Mouse (Mus musculus): ENCODE data around the gene Aars. TPM values are rescaled to one million over a fixed set of nuclear protein-coding genes. Genes with fewer than 3 reads are reported as not detected.
"Not testable (repeated sequence)": the region's sequence is repeated elsewhere in the genome, so short reads cannot be mapped to it uniquely, and the experiment has no call there.

Gene Aars
- polyA plus RNA-seq, 2 experiments, result 30.2 to 46.7 TPM

DNA sequence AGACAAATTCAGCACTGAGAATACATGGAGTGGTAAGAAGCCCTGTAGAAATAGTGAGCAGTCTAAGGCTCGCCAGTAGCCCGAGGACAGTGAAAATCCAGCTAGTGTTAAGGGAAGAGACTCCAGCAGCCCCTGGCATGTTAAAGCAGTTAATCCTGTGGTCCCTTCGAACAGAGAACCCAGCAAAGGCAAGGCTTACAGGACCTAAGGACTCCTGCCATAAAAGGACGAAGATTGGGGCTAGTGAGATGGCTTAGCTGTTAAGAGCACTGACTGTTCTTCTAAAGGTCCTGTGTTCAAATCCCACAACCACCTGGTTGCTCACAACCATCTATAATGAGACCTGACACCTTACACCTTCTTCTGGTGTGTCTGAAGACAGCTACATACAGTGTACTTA is 33.4 kb downstream of the Aars start:
- Histone ChIP-seq H3K9me3 (ENCODE audit: control insufficient read depth, low read length) (no peaks in the 10 kb centered on the region), H3K4me2 (ENCODE audit: low read depth) (no peak overlapping the region), H3K9ac (replicated peaks) (no peak overlapping the region), H3K27ac (no peak overlapping the region), H3K4me1 (replicated peaks; ENCODE audit: control insufficient read depth in 2 of 2, insufficient read depth in 2 of 2, low read length in 1 of 2) (peaks cover 4% of the 10 kb centered on the region in 2 experiments), H3K36me3 (replicated peaks; ENCODE audit: control insufficient read depth, insufficient read depth, low read depth) (no peaks in the 10 kb centered on the region), H3K4me3 (ENCODE audit: insufficient read depth in 1 of 2, low read depth in 2 of 2, low read length in 2 of 2) (no peak overlapping the region), H3K27me3 (ENCODE audit: control insufficient read depth, insufficient read depth, low read length) (no peaks in the 10 kb centered on the region; the same call in 1 of the 2 replicates)
- WGBS (ENCODE audit: insufficient replicate concordance), result 32% methylated on average over 4 of the region's 4 CpGs
- TF ChIP-seq EP300 (IDR thresholded peaks at IDR 0.05; ENCODE audit: low read depth) (no peak), CTCF (IDR thresholded peaks at IDR 0.05; ENCODE audit: low read depth) (no peak)
- DNase-seq (ENCODE audit: low read depth in 3 of 3, low spot score in 3 of 3) (no peak), ATAC-seq (ENCODE audit: insufficient read depth) (no peak)

DNA sequence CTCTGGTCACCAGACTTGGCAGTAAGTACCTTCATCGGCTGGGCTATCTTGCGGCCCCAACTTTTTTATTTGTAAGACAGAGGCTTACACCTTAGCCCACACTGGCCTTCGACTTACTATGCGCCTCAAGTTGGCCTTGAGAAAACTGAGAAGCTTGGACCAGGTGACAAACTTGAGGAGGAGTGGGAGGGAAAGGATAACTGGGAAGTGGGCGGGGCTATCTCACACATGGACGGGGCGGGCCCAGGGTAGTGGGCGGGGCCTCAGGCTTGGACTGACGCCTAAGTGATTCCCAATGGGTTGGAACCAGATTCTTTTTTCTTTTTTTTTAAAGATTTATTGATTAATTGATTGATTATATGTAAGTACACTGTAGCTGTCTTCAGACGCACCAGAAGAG is 34.5 kb downstream of the Aars start:
- Histone ChIP-seq H3K27me3 (ENCODE audit: control insufficient read depth, insufficient read depth, low read length) (no peaks in the 10 kb centered on the region; the same call in 1 of the 2 replicates), H3K27ac (no peak overlapping the region), H3K36me3 (replicated peaks; ENCODE audit: control insufficient read depth, insufficient read depth, low read depth) (no peaks in the 10 kb centered on the region), H3K9me3 (ENCODE audit: control insufficient read depth, low read length) (no peaks in the 10 kb centered on the region), H3K9ac (replicated peaks) (no peak overlapping the region), H3K4me1 (replicated peaks; ENCODE audit: control insufficient read depth in 2 of 2, insufficient read depth in 2 of 2, low read length in 1 of 2) (peaks cover 3 to 4% of the 10 kb centered on the region in 2 experiments; a peak in 1 of 4 replicates), H3K4me3 (ENCODE audit: insufficient read depth in 1 of 2, low read depth in 2 of 2, low read length in 2 of 2) (no peak overlapping the region), H3K4me2 (ENCODE audit: low read depth) (no peak overlapping the region)
- DNase-seq (ENCODE audit: low read depth in 3 of 3, low spot score in 3 of 3), result no peak
- no peak for ATAC-seq (ENCODE audit: insufficient read depth)
- TF ChIP-seq CTCF (IDR thresholded peaks at IDR 0.05; ENCODE audit: low read depth) (no peak), EP300 (IDR thresholded peaks at IDR 0.05; ENCODE audit: low read depth) (no peak)
- 30% methylated on average over 10 of the region's 10 CpGs for WGBS (ENCODE audit: insufficient replicate concordance)

- not testable (repeated sequence) for DNase-seq (ENCODE audit: low read depth in 3 of 3, low spot score in 3 of 3); H3K27ac ChIP-seq; ATAC-seq (ENCODE audit: insufficient read depth); H3K9me3 ChIP-seq (ENCODE audit: control insufficient read depth, low read length); H3K9ac ChIP-seq (replicated peaks); H3K4me3 ChIP-seq (ENCODE audit: insufficient read depth in 1 of 2, low read depth in 2 of 2, low read length in 2 of 2); H3K27me3 ChIP-seq (ENCODE audit: control insufficient read depth, insufficient read depth, low read length); H3K36me3 ChIP-seq (replicated peaks; ENCODE audit: control insufficient read depth, insufficient read depth, low read depth); H3K4me1 ChIP-seq (replicated peaks; ENCODE audit: control insufficient read depth in 2 of 2, insufficient read depth in 2 of 2, low read length in 1 of 2); H3K4me2 ChIP-seq (ENCODE audit: low read depth)
- 56% methylated on average over 9 of the region's 9 CpGs for WGBS (ENCODE audit: insufficient replicate concordance)
Observed at GRCm38 (mm10) chr8:111068660-111069059, 35.7 kb downstream of the Aars start.

DNA sequence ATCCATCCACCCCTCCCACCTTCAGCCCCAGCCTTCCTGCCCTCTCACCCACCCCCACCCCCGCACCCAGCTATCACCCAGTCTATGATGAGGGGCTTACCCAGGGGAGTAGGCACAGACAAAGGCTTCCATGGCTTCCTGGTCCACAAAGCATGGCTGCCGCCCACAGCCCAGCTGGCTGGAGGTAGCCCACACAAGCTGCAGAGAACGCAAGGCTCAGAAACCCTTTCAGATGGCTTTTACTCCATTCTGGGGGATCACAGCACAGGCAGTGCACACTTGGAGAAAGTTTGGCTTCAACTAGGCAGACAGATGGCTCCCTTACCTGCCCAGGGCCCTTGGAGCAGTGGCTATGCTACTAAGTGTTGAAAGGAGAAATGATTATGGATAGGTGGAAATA is 43.0 kb downstream of the Aars start:
- H3K4me1 ChIP-seq (replicated peaks; ENCODE audit: control insufficient read depth in 2 of 2, insufficient read depth in 2 of 2, low read length in 1 of 2), result no peaks in the 10 kb centered on the region
- DNase-seq (ENCODE audit: low read depth in 3 of 3, low spot score in 3 of 3) (no peak), ATAC-seq (ENCODE audit: insufficient read depth) (no peak)
- H3K36me3 ChIP-seq (replicated peaks; ENCODE audit: control insufficient read depth, insufficient read depth, low read depth), result no peaks in the 10 kb centered on the region
- H3K9me3 ChIP-seq (ENCODE audit: control insufficient read depth, low read length), result no peaks in the 10 kb centered on the region
- no peak overlapping the region for H3K4me2 ChIP-seq (ENCODE audit: low read depth)
- no peak overlapping the region for H3K9ac ChIP-seq (replicated peaks)
- H3K4me3 ChIP-seq (ENCODE audit: insufficient read depth in 1 of 2, low read depth in 2 of 2, low read length in 2 of 2), result no peak overlapping the region
- H3K27ac ChIP-seq, result no peak overlapping the region
- H3K27me3 ChIP-seq (ENCODE audit: control insufficient read depth, insufficient read depth, low read length), result no peaks in the 10 kb centered on the region
- TF ChIP-seq CTCF (IDR thresholded peaks at IDR 0.05; ENCODE audit: low read depth) (no peak), EP300 (IDR thresholded peaks at IDR 0.05; ENCODE audit: low read depth) (no peak)
- WGBS (ENCODE audit: insufficient replicate concordance), result 61% methylated on average over 3 of the region's 3 CpGs

DNA sequence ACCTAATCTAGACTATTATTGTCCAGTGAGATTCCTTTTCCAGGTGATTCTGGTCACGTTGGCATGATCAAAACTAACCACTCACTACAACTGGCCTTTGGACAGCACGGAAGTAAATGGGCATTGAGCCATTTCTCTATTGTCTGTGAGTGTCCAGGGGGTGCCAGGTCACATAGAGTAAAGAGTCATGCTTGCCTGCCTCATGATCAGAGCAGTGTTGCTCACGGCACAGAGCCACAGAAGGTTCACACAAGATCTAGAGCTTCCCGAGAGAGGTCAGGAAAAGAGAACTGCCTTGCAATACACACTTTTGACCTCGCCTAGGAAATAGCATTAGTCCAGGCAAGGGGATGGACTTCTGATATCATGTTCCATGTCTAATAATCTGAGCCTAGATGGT is 46.5 kb downstream of the Aars start:
- Histone ChIP-seq H3K4me1 (replicated peaks; ENCODE audit: control insufficient read depth in 2 of 2, insufficient read depth in 2 of 2, low read length in 1 of 2) (no peaks in the 10 kb centered on the region), H3K27ac (no peak overlapping the region), H3K27me3 (ENCODE audit: control insufficient read depth, insufficient read depth, low read length) (no peaks in the 10 kb centered on the region), H3K9ac (replicated peaks) (no peak overlapping the region), H3K4me3 (ENCODE audit: insufficient read depth in 1 of 2, low read depth in 2 of 2, low read length in 2 of 2) (no peak overlapping the region), H3K9me3 (ENCODE audit: control insufficient read depth, low read length) (no peaks in the 10 kb centered on the region), H3K4me2 (ENCODE audit: low read depth) (no peak overlapping the region), H3K36me3 (replicated peaks; ENCODE audit: control insufficient read depth, insufficient read depth, low read depth) (no peaks in the 10 kb centered on the region)
- DNase-seq (ENCODE audit: low read depth in 3 of 3, low spot score in 3 of 3) (no peak), ATAC-seq (ENCODE audit: insufficient read depth) (no peak)
- TF ChIP-seq CTCF (IDR thresholded peaks at IDR 0.05; ENCODE audit: low read depth), result no peak
- TF ChIP-seq EP300 (IDR thresholded peaks at IDR 0.05; ENCODE audit: low read depth), result no peak
- 54% methylated on average over 5 of the region's 5 CpGs for WGBS (ENCODE audit: insufficient replicate concordance)

Measured in liver, embryonic 14.5 days (tissue).